Mouse (Mus musculus) c-Kit-positive CD71-negative TER-119-negative erythroid progenitor cells, embryonic 14.5 days (primary cell): ENCODE results near the gene Spryd7.

Experiments
- DNase-seq: peaks from one replicate; pipeline ENCODE4 v3.0.0-alpha.2; 2013; ENCODE audit warnings: low read depth

Gene Spryd7

GRCm38 (mm10) chr14:61536631-61537264 lies 19.9 kb downstream of the Spryd7 start:
- DNase-seq: no peak

GRCm38 (mm10) chr14:61535811-61536210 lies 20.9 kb downstream of the Spryd7 start:
- DNase-seq: no peak

- no peak for DNase-seq
Observed at GRCm38 (mm10) chr14:61530966-61531365, 25.7 kb downstream of the Spryd7 start.

- no peak for DNase-seq
Observed at GRCm38 (mm10) chr14:61530396-61530795, 26.3 kb downstream of the Spryd7 start.

- peak; percentile 42 for DNase-seq
Observed at GRCm38 (mm10) chr14:61529533-61529932, 27.2 kb downstream of the Spryd7 start.

GRCm38 (mm10) chr14:61526006-61526405 lies 30.7 kb downstream of the Spryd7 start:
- no peak for DNase-seq

GRCm38 (mm10) chr14:61523821-61524220 lies 32.9 kb downstream of the Spryd7 start:
- no peak for DNase-seq

GRCm38 (mm10) chr14:61518659-61519480 lies 37.8 kb downstream of the Spryd7 start:
- peak; percentile 45 for DNase-seq

GRCm38 (mm10) chr14:61516471-61517426 lies 39.9 kb downstream of the Spryd7 start:
- no peak for DNase-seq

- no peak for DNase-seq
Observed at GRCm38 (mm10) chr14:61511494-61511893, 45.2 kb downstream of the Spryd7 start.

- peak; percentile 67 for DNase-seq
Observed at GRCm38 (mm10) chr14:61497716-61498490, 58.8 kb downstream of the Spryd7 start.

GRCm38 (mm10) chr14:61493511-61494135 lies 63.1 kb downstream of the Spryd7 start:
- no peak for DNase-seq
